Mouse (Mus musculus): ENCODE data around the gene Sdhaf1.

The Sdhaf1 gene

GRCm38 (mm10) chr7:30326427-30326826 lies 2.7 kb upstream of the Sdhaf1 start:
- in situ Hi-C loops (cut with MseI, MboI) = no loop called here

GRCm38 (mm10) chr7:30325364-30325763 lies 1.7 kb upstream of the Sdhaf1 start:
- in situ Hi-C loops (cut with MseI, MboI) = no loop called here

- in situ Hi-C loops (cut with MseI, MboI) = no loop called here
These were observed 727 bp upstream of the Sdhaf1 start for GRCm38 (mm10) chr7:30324300-30324944.

- in situ Hi-C loops (cut with MseI, MboI) = no loop called here
These were observed 830 bp downstream of the Sdhaf1 start for GRCm38 (mm10) chr7:30322865-30323264.

GRCm38 (mm10) chr7:30322285-30322667 lies 1.4 kb downstream of the Sdhaf1 start:
- in situ Hi-C loops (cut with MseI, MboI) = no loop called here

GRCm38 (mm10) chr7:30321539-30322284 lies 2.0 kb downstream of the Sdhaf1 start, which contains the start of gene E130208F15Rik:
Gene E130208F15Rik (plus strand): TSS chr7:30321740.
- in situ Hi-C loops (cut with MseI, MboI) = no loop called here

GRCm38 (mm10) chr7:30320946-30321345 lies 2.7 kb downstream of the Sdhaf1 start:
- in situ Hi-C loops (cut with MseI, MboI) = no loop called here

GRCm38 (mm10) chr7:30318142-30318541 lies 5.6 kb downstream of the Sdhaf1 start:
- in situ Hi-C loops (cut with MseI, MboI) = no loop called here

GRCm38 (mm10) chr7:30315559-30316529 lies 7.9 kb downstream of the Sdhaf1 start:
- in situ Hi-C loops (cut with MseI, MboI) = no loop called here

- in situ Hi-C loops (cut with MseI, MboI) = no loop called here
These were observed 9.0 kb downstream of the Sdhaf1 start, which contains the start of gene Syne4 for GRCm38 (mm10) chr7:30314721-30315155. Gene Syne4 (plus strand): TSS chr7:30314807.

GRCm38 (mm10) chr7:30313666-30314320 lies 9.9 kb downstream of the Sdhaf1 start:
- in situ Hi-C loops (cut with MseI, MboI) = no loop called here

GRCm38 (mm10) chr7:30310136-30310535 lies 13.6 kb downstream of the Sdhaf1 start:
- in situ Hi-C loops (cut with MseI, MboI) = no loop called here

- in situ Hi-C loops (cut with MseI, MboI) = no loop called here
These were observed 14.1 kb downstream of the Sdhaf1 start for GRCm38 (mm10) chr7:30309395-30310129.

- in situ Hi-C loops (cut with MseI, MboI) = no loop called here
These were observed 15.4 kb downstream of the Sdhaf1 start, which contains the start of gene Alkbh6 for GRCm38 (mm10) chr7:30308076-30309005. Gene Alkbh6 (plus strand): TSS chr7:30308717.

- in situ Hi-C loops (cut with MseI, MboI) = no loop called here
These were observed 17.5 kb downstream of the Sdhaf1 start for GRCm38 (mm10) chr7:30306083-30306779.

GRCm38 (mm10) chr7:30300914-30301313 lies 22.8 kb downstream of the Sdhaf1 start:
- in situ Hi-C loops (cut with MseI, MboI) = no loop called here

- in situ Hi-C loops (cut with MseI, MboI) = no loop called here
These were observed 26.4 kb downstream of the Sdhaf1 start for GRCm38 (mm10) chr7:30297266-30297665.

GRCm38 (mm10) chr7:30296816-30297215 lies 26.9 kb downstream of the Sdhaf1 start:
- in situ Hi-C loops (cut with MseI, MboI) = no loop called here

- in situ Hi-C loops (cut with MseI, MboI) = no loop called here
These were observed 28.6 kb downstream of the Sdhaf1 start for GRCm38 (mm10) chr7:30295103-30295502.
